Mouse (Mus musculus): Measurements from ENCODE around the gene Sox21.

Gene Sox21

GRCm38 (mm10) chr14:118236886-118237289 lies at the start of gene Sox21:
Sox21 (minus strand) TSS chr14:118237030.
- peak in 1 of 2 experiments; percentile 47 for DNase-seq (ENCODE audit: low spot score in 2 of 2)

- DNase-seq (ENCODE audit: low spot score in 2 of 2), result no peak
Observed at GRCm38 (mm10) chr14:118286096-118286495, 49.3 kb upstream of the Sox21 start.

DNA sequence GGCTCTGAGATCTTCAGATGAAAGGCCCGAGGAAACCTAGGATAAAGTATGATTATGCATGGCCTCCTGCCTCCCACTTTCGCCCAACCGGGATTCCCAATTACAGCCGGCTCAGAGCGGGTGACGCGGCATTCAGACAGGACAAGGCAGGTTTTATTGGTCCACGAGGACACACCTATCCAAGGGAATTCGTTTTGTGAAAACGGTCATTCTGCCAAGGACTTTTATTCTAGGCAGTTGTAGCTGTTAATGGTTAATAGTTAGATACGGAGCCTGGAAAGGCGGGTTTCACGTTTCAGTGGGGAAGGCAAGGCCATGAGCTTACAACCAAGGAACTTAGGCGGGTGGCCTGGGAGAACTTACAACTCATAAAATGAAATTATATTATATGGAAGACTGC lies 46.1 kb upstream of the Sox21 start:
- DNase-seq (ENCODE audit: low spot score in 2 of 2), result no peak

DNA sequence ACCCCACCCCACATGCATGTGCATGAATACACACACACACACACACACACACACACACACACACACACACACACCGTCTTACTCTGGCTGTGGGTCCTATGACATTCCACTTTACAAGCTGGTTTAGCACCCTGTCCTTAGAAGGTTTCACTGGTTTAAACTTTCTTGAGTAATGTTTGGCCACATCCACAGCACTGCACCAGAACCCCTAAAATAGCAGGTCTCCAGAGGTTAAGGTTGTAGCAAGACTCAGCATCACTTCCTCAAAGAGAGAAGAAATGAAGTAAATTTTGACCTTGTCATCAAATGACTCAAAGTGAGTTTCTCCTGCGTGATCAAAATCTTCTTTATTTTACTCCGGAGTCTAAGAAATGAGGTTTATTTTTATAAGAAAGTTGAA lies 45.4 kb upstream of the Sox21 start:
- DNase-seq (ENCODE audit: low spot score in 2 of 2), result no peak

DNA sequence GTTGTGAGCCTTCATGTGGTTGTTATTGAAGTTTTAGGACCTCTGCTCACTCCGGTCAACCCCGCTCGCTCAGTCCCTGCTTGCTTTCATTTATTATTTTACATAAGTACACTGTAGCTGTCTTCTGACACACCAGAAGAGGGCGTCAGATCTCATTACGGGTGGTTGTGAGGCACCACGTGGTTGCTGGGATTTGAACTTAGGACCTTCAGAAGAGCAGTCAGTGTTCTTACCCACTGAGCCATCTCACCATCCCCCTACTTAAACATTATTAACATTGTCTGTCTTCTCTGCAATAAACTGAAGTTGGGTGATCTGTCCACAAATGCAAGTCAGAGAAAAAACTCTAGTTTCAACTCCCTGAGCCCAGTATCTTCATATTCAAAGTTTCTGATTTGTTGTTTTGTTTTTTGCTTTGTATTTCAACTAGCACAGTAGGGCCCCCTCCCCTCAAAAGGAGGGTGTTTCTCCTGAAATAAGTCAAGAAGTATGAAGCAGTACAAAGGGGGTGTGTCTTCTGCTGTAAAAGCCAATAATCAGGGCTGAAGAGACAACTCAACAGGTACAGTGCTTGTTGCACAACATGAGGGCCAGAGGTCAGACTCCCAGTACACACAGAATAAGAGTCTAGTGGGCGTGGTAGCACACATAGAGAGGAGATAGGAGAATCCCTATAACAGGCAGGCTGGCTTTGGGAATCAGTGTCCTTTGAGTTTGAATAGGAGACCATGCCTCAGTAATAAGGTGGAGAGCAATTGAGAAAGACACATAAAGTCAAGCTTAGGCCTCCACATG lies 41.1 kb upstream of the Sox21 start:
- no peak for DNase-seq (ENCODE audit: low spot score in 2 of 2)

DNA sequence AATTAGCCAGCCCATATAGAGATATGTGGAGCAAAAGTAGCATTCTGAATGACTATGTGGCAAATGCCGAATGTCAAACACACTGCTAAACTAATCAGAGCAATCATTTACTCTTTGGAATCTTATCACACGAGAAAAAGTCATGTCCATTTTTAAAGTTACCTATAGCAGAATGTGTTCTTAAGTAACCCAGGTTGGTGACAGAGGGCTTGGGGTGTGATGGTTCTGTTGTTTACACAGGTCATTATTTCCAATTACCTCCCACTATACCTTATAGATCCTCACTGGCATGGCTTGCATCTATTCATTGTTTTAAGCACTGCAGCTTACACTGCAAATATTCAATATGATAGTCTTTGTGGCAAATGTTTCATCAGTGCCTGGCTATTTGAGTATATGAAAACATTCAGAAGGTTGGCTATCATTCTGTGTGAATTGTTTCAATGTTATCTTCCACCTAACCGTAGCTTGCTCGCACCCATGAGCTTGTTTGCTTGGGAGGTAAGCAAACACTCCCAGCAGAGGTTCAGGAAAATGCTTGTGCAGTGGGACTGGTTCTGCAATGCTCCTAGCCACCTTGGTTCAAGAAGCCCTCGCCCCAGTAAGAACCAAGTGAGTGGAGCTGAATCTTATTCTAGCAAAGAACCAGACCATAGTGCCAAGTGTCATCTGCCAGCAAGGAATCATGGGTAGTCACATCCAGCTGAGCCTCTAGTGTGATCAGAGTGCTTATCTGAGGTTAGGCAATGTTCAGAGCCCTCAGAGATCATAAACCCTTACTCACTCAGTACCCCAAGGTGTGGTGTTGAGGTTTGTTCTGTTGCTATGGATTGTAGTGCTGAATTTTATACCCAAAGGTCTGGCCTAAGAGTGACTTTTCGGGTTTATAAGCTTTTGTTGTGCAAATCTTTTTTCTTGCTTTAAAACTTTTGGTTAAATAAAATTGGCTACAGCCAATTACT lies 36.0 kb upstream of the Sox21 start:
- no peak for DNase-seq (ENCODE audit: low spot score in 2 of 2)

DNA sequence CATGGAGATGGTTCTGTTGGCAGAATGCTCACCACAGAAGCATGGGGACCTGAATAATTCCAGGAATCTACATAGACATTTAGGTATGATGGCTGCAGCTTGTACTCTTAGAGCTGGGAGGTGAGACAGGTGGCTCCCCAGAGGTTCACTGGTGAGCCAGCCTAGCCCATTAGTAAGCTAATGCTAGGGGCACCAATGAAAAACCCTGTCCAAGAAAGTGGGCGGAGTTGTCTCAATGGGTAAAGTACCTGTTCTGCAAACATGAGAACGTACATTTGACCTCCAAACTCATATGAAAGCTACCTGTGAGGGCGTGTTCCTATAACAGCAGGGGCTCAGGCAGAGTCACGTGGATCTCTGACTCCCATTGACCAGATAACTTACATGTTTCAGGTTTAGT lies 32.0 kb upstream of the Sox21 start:
- no peak for DNase-seq (ENCODE audit: low spot score in 2 of 2)

DNA sequence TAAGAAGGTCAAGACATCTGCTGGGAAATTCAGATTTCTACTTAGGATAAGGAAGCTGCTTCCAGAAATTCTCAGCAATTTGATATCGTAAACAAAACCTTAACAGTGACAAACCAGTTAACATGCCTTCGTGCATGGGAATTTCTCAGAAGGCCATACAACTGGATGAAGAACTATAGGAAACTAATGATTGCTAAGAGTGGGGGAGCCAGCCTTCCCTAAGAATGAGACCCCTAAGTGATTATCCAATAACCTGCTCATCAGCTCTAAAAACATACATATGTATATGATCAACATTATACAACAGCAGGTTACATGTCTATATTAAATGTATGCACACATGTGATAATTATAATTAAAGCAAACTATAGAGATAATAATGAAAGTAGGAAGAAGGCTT lies 29.8 kb upstream of the Sox21 start, which contains the start of gene Gm9376:
TSS of gene Gm9376 (plus strand) at position 301 of the 400 bp plus-strand sequence.
- no peak for DNase-seq (ENCODE audit: low spot score in 2 of 2)

GRCm38 (mm10) chr14:118253381-118253780 lies 16.6 kb upstream of the Sox21 start:
- DNase-seq (ENCODE audit: low spot score in 2 of 2), result no peak

DNA sequence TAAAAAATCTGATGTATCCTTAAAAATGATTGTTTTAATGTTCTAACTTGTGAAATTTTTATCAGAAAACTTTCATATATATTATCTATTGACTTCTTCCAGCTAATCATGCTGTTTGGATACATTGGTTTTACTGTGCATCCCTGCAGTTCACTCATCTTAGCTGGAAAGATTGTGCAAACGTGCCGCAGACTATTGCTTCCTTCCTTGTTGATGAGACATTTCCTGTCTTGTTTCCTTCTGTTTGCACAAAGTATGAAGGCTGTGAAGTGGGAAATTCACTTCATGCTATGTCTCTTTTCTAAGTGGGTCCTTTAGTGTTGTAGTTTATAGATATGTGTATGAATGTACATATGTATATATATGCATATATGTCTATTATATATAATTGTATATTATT lies 4.6 kb upstream of the Sox21 start:
- DNase-seq (ENCODE audit: low spot score in 2 of 2), result no peak

GRCm38 (mm10) chr14:118239351-118239750 lies 2.5 kb upstream of the Sox21 start:
- DNase-seq (ENCODE audit: low spot score in 2 of 2), result no peak

- no peak for DNase-seq (ENCODE audit: low spot score in 2 of 2)
Observed at GRCm38 (mm10) chr14:118237786-118238185, 956 bp upstream of the Sox21 start.

- peak in 1 of 2 experiments; percentile 61 for DNase-seq (ENCODE audit: low spot score in 2 of 2)
Observed at GRCm38 (mm10) chr14:118235973-118236885, 601 bp downstream of the Sox21 start.

- DNase-seq (ENCODE audit: low spot score in 2 of 2), result no peak
Observed at GRCm38 (mm10) chr14:118235361-118235972, 1.4 kb downstream of the Sox21 start.

- no peak for DNase-seq (ENCODE audit: low spot score in 2 of 2)
Observed at GRCm38 (mm10) chr14:118234541-118235210, 2.2 kb downstream of the Sox21 start.

GRCm38 (mm10) chr14:118233786-118234540 lies 2.9 kb downstream of the Sox21 start:
- DNase-seq (ENCODE audit: low spot score in 2 of 2), result no peak

DNA sequence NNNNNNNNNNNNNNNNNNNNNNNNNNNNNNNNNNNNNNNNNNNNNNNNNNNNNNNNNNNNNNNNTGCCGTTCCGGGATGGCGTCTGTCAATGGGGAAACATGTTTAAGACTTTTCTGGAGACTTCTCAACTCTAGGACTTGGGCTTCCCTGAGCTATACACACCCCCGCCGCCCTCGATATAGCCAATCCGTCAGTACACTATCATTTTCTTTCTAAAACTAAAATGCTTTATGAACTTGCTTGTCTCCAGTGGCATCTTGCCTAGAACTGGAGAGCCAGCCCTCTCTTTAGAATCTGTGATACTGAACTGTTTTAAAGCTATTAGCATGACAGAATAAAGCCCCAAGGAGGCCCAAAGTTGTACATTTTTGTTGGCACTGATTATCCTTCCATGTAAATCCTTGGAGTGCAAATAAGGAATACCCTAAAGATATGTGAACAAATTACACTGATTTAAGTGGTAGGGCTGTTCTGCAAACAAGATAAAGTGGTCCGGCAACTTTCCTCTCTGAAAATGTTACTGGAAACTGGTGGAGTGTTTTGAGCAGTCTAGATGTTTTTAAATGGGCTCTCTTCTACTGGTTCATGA lies 4.4 kb downstream of the Sox21 start:
- DNase-seq (ENCODE audit: low spot score in 2 of 2), result no peak

- no peak for DNase-seq (ENCODE audit: low spot score in 2 of 2)
Observed at GRCm38 (mm10) chr14:118226471-118227155, 10.2 kb downstream of the Sox21 start.

DNA sequence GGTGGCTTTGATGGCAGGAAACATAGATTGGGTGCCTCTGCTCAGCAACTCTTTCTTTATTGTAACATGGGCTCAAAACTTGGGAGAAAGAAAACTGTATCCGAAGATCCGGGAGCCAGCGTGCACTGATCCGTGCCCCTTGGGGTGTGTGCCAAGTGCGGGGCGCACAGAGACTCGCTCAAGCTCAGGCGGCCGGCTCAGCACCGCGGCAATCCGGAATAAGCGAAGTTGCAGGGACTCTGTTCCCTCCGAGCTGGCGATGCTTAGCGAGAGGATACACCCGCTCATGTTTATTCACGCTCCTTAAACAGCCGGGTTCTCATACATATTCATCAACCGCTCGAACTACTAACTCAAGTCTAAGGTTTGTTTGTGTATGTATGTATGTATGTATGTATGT lies 10.9 kb downstream of the Sox21 start:
- no peak for DNase-seq (ENCODE audit: low spot score in 2 of 2)
